Mouse (Mus musculus) heart, embryonic 14.5 days (tissue): ENCODE measurements around the gene Slc19a2. TPM values are rescaled to one million over a fixed set of nuclear protein-coding genes. Genes with fewer than 3 reads are reported as not detected.

Experiments
- ATAC-seq: fragments of 200-750 bp; cut with Nextera tagmentation; 2 replicates; pipeline ENCODE4 v1.8.0; 2017; ENCODE audit warnings: low read depth, moderate TSS enrichment; ENCODE audit not compliant: insufficient number of reproducible peaks, insufficient read depth, low FRiP score
- H3K27ac ChIP-seq, 2 experiments: fragments of 200-500 bp in 1 of 2; fragments of 300-500 bp in 1 of 2; sonication (generic) in 1 of 2; replicated peaks in 1 of 2; 2 replicates each; pipeline ENCODE4 v1.5.1; 2012 to 2014; ENCODE audit warnings: low read depth in 2 of 2, low read length in 2 of 2, control low read depth in 1 of 2, mild to moderate bottlenecking in 1 of 2, mixed read lengths in 1 of 2; ENCODE audit not compliant: control insufficient read depth in 1 of 2, insufficient read depth in 1 of 2
- H3K27me3 ChIP-seq: fragments of 300-500 bp; sonication (generic); 2 replicates; pipeline ENCODE4 v1.6.1; 2014; ENCODE audit warnings: mild to moderate bottlenecking, low read length, control low read depth; ENCODE audit not compliant: control insufficient read depth, insufficient read depth
- H3K36me3 ChIP-seq: fragments of 300-500 bp; sonication (generic); 2 replicates; pipeline ENCODE4 v1.6.1; 2014; ENCODE audit warnings: mild to moderate bottlenecking, control low read depth, low read length, mixed read lengths; ENCODE audit not compliant: control insufficient read depth, insufficient read depth
- H3K4me1 ChIP-seq, 2 experiments: fragments of 200-500 bp in 1 of 2; fragments of 300-500 bp in 1 of 2; sonication (generic) in 1 of 2; 2 replicates each; pipeline ENCODE4 v1.6.1; 2012 to 2014; ENCODE audit warnings: low read length in 2 of 2, control low read depth in 1 of 2, mixed read lengths in 1 of 2; ENCODE audit not compliant: control insufficient read depth in 2 of 2, insufficient read depth in 2 of 2
- H3K4me2 ChIP-seq: fragments of 300-500 bp; sonication (generic); 2 replicates; pipeline ENCODE4 v1.6.1; 2014; ENCODE audit warnings: mild to moderate bottlenecking, low read length
- H3K4me3 ChIP-seq, 2 experiments: fragments of 200-500 bp in 1 of 2; fragments of 300-500 bp in 1 of 2; sonication (generic) in 1 of 2; 2 replicates each; pipeline ENCODE4 v1.5.1; 2012 to 2014; ENCODE audit warnings: low read length in 2 of 2, mild to moderate bottlenecking in 2 of 2, control low read depth in 1 of 2, low read depth in 1 of 2, moderate library complexity in 1 of 2; ENCODE audit not compliant: control insufficient read depth in 1 of 2, insufficient read depth in 1 of 2
- H3K9ac ChIP-seq: fragments of 300-500 bp; sonication (generic); 2 replicates; pipeline ENCODE4 v1.6.1; 2014; ENCODE audit warnings: mild to moderate bottlenecking, low read length
- H3K9me3 ChIP-seq: fragments of 300-500 bp; sonication (generic); 2 replicates; pipeline ENCODE4 v1.6.1; 2016; ENCODE audit warnings: low read length, control low read depth; ENCODE audit not compliant: control insufficient read depth
- WGBS: fragments of 180-500 bp; shearing (Covaris S2); extraction: QIAGEN DNeasy Blood & Tissue Kit; methylation state at CpG from one replicate; pipeline ENCODE4 v1.1.7; 2014; 5-methylcytosine and 5-hydroxymethylcytosine counted together
- polyA plus RNA-seq: library from polyadenylated mRNA; unstranded; fragments of >200 nt; fragmentation: Nextera tagmentation; extraction: Ambion mirVana; gene quantifications from 2 replicates; pipeline ENCODE4 v1.2.1, GENCODE M21; 2014

Gene Slc19a2
- polyA plus RNA-seq, 1 experiment from 2014 or later = 8.3 TPM

DNA sequence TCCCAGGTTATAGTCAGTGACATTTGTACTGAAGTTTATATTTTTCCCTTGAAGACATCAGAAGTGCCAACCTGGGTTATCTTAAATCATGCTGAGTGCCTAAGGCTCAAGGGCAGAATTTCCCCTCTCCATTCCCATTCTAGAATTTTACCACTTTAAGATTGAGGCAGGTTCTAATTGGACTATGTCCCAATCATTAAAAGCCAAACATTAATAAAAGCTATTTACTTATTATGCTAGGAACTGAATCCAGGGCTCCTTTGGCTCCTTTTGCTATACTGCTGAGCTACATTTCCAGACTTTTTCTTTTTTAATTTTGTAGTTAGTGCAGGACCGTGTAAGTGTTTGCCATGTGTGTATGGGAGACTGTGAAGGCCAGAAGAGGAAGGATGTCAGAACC lies 2.6 kb downstream of the Slc19a2 start:
- WGBS = 93% methylated on average over 1 of the region's 1 CpGs

DNA sequence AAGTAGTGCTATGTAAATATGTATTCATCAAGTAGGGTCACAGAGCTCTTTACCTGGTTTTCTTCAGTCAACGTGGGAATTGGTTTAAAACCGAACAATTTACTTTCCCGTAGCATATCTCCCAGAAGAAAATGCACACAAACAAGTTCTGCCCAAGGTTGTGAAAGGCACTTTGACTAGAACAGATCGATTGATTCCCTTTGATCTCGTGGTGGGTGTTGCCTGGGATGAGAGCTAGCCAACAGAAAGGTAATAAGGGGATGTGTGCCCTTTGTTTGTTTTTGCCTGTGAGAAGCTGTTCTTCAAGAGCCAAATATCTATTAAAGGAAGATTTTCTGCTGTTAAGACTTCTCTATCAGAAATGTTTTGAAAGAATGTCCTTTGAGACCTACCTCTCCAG lies 3.7 kb downstream of the Slc19a2 start:
- WGBS = 73% methylated on average over 5 of the region's 5 CpGs
- H3K4me1 ChIP-seq = peaks cover 10 to 23% of the 10 kb centered on the region in 2 experiments
- no peaks in the 10 kb centered on the region for H3K27me3 ChIP-seq
- H3K4me2 ChIP-seq = no peak overlapping the region
- no peaks in the 10 kb centered on the region for H3K9me3 ChIP-seq
- no peak overlapping the region for H3K9ac ChIP-seq
- peaks cover 9% of the 10 kb centered on the region for H3K36me3 ChIP-seq
- H3K4me3 ChIP-seq = no peak overlapping the region
- no peak for ATAC-seq
- no peak overlapping the region for H3K27ac ChIP-seq

More for the DNA sequence above, 2.6 kb downstream of the Slc19a2 start:
- peaks cover 11 to 28% of the 10 kb centered on the region in 2 experiments for H3K4me1 ChIP-seq
- H3K9me3 ChIP-seq = no peaks in the 10 kb centered on the region
- no peaks in the 10 kb centered on the region for H3K27me3 ChIP-seq
- no peaks in the 10 kb centered on the region for H3K36me3 ChIP-seq
- no peak for ATAC-seq
- no peak overlapping the region for H3K4me2 ChIP-seq
- no peak overlapping the region for H3K4me3 ChIP-seq
- no peak overlapping the region for H3K9ac ChIP-seq
- no peak overlapping the region for H3K27ac ChIP-seq

DNA sequence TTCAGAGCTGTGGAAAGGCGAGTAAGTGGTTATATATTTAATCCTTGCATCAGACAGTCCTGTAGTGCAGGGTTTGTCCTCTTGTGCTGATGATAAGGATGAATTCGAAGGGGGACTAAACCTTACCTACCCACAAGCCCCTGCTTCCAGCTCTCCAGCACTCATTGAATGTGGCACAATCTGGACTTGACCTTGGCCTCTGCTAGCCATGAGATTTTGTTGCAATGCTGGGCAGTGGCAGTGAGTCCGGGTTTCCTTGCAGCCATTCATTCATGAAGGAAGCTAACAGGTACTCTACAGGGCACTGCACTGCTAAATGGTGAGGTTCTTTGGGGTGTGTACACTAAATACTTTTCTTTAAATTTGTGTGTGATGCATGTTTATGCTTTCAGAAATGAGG lies 6.0 kb downstream of the Slc19a2 start:
- Histone ChIP-seq H3K4me3 (no peak overlapping the region), H3K9me3 (no peaks in the 10 kb centered on the region), H3K9ac (no peak overlapping the region), H3K4me1 (peaks cover 5 to 17% of the 10 kb centered on the region in 2 experiments; a peak in 3 of 4 replicates), H3K27ac (no peak overlapping the region), H3K36me3 (peaks cover 9% of the 10 kb centered on the region), H3K27me3 (no peaks in the 10 kb centered on the region), H3K4me2 (no peak overlapping the region)
- WGBS = 57% methylated on average over 3 of the region's 3 CpGs
- ATAC-seq = no peak

DNA sequence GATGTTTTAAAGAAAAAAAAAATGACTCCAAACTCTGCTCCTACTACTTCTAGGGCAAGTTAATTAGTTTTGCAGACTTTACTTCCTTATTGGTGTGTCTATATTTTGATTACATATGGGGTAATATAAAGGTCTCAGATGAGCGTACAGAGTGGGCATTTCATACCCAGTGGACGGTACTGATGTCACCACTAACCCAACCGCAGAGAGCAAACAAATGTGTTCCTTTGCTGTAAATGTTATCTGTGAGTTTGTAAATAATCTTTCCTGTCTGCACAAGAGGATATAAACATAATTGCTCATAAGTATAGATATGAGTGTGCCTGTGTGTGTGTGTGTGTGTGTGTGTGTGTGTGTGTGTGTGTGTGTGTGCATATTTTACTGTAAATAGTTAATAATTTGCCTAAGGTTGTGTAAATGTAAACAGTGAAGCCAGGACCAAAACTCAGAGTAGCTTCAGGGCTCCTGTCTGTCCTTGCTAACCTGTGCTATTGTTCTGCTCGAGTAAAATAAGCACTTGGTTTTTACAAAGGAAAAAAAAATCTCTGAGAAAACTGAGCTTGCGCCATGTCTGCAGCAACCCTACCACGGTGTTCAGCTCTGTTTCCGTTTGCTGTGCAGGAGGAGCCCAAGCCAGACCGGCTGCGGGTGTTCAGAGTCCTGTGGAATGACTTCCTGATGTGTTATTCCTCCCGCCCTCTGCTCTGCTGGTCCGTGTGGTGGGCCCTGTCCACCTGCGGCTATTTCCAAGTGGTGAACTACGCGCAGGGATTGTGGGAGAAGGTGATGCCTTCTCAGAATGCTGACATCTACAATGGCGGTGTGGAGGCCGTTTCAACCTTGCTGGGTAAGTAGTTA lies 11.6 kb downstream of the Slc19a2 start:
- H3K9ac ChIP-seq = no peak overlapping the region
- no peak for ATAC-seq
- peaks cover 43% of the 10 kb centered on the region for H3K36me3 ChIP-seq
- H3K9me3 ChIP-seq = no peaks in the 10 kb centered on the region
- no peak overlapping the region for H3K27ac ChIP-seq
- no peak overlapping the region for H3K4me3 ChIP-seq
- no peaks in the 10 kb centered on the region for H3K27me3 ChIP-seq
- no peak overlapping the region for H3K4me2 ChIP-seq
- 79% methylated on average over 16 of the region's 16 CpGs for WGBS
- H3K4me1 ChIP-seq = peaks cover 0 to 4% of the 10 kb centered on the region in 2 experiments; a peak in 2 of 4 replicates

DNA sequence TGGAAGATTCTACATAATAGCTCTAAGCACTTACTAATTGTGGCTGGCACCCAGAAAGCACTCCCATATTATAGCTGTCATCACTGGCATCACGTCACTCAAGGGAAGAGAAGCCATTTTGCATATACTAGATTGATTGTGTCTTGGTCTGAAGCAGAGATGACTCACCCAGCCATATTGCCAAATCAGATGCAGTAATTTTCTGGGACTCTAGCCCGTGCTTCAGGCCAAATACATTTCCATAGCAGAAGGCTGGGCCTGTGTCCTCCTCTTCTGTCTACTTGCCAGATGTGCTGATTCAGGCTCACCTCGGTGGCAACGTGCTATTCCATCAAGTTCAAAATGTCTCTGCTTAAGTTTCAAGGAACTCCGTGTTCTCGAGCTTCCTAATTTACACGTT lies 12.7 kb downstream of the Slc19a2 start:
- Histone ChIP-seq H3K36me3 (peaks cover 43% of the 10 kb centered on the region), H3K9me3 (no peaks in the 10 kb centered on the region), H3K4me3 (no peak overlapping the region), H3K4me1 (peaks cover 0 to 4% of the 10 kb centered on the region in 2 experiments; a peak in 2 of 4 replicates), H3K27ac (no peak overlapping the region), H3K27me3 (no peaks in the 10 kb centered on the region), H3K9ac (no peak overlapping the region), H3K4me2 (no peak overlapping the region)
- no peak for ATAC-seq
- 75% methylated on average over 7 of the region's 7 CpGs for WGBS

DNA sequence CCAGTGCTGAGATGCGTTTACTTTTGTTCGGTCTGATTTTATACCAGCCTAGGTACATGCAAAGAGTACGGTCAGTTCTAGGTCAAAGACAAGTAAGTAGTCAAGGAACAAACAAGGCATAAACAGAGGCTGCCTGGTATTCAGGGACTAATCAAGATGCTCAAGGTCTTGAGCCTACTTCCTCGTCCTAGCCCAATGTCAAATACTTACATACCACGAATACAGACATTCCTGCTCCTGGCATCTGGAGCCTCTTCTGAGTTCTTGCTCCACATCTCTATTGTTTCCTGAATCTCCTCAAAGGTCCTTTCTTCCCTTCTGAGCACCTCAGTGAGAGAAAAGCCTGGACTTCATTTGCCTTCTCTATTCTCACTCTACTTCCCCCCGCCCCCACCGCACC lies 22.1 kb downstream of the Slc19a2 start:
- no peaks in the 10 kb centered on the region for H3K4me1 ChIP-seq
- no peaks in the 10 kb centered on the region for H3K27me3 ChIP-seq
- no peak overlapping the region for H3K4me3 ChIP-seq
- 83% methylated on average over 7 of the region's 7 CpGs for WGBS
- no peak overlapping the region for H3K9ac ChIP-seq
- no peak for ATAC-seq
- no peaks in the 10 kb centered on the region for H3K36me3 ChIP-seq
- no peaks in the 10 kb centered on the region for H3K9me3 ChIP-seq
- H3K4me2 ChIP-seq = no peak overlapping the region
- H3K27ac ChIP-seq = no peak overlapping the region

DNA sequence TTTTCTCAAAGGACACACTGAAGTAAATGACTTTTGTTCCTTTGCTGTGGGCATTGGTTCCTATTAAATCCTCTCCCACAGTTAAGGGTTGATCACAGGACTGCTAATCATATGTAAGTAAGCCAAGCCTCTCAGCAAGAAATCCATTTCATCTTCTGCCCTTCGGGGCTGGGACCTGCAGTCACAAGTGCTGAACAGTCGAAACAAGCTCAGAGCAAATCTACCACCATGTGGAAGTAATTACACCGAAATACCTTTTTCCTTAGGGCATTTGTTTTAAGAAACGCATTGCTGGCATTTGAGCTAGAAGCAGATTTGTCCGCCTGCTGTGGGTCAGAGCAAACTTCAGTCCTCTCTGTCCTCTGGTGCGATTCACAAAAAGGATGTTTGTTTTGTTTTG lies 24.8 kb downstream of the Slc19a2 start:
- H3K4me2 ChIP-seq = no peak overlapping the region
- no peaks in the 10 kb centered on the region for H3K36me3 ChIP-seq
- H3K27me3 ChIP-seq = no peaks in the 10 kb centered on the region
- no peak overlapping the region for H3K27ac ChIP-seq
- no peaks in the 10 kb centered on the region for H3K9me3 ChIP-seq
- no peak overlapping the region for H3K9ac ChIP-seq
- no peak overlapping the region for H3K4me3 ChIP-seq
- no peak for ATAC-seq
- 66% methylated on average over 6 of the region's 6 CpGs for WGBS
- no peaks in the 10 kb centered on the region for H3K4me1 ChIP-seq
